Mouse (Mus musculus) testis, adult 2 months (tissue): Measurements from ENCODE around the gene Rep15.

Source experiments
- CTCF ChIP-seq: fragments of 200-500 bp; IDR thresholded peaks from 2 replicates; pipeline ENCODE4 v1.5.1; 2012; ENCODE audit warnings: low read depth, mild to moderate bottlenecking, inconsistent platforms, low read length, moderate library complexity; ENCODE audit not compliant: control insufficient read depth, insufficient read depth, insufficient replicate concordance
- POLR2A ChIP-seq: fragments of 200-500 bp; IDR thresholded peaks from 2 replicates; pipeline ENCODE4 v1.6.1; 2012; ENCODE audit warnings: low read depth, mild to moderate bottlenecking, inconsistent platforms, low read length, moderate library complexity; ENCODE audit not compliant: control insufficient read depth

DNA sequence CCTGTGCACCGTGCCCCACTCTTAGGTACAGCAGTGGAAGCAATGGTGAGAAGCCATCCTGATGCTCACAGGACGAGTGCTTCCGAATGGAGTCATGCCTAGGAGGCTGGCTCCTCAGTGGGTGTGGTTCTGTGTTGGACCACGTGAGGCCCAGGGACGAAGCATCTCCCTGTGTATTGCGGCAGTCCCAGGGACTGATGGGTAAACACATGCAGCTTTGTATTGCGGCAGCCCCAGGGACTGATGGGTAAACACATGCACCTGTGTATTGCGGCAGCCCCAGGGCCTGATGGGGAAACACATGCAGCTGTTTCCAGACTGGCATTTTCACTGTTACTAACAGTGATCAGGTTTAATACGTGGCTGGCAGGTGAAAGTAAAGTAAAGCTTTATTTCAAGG lies 29.2 kb downstream of the Rep15 start:
- TF ChIP-seq POLR2A, result no peak
- no peak for TF ChIP-seq CTCF
